Mouse (Mus musculus): ENCODE measurements around the gene Dcps. TPM values are rescaled to one million over a fixed set of nuclear protein-coding genes. Genes with fewer than 3 reads are reported as not detected.

The Dcps gene
- total and polyA plus RNA-seq, 2 experiments from 2014 or later = 48.5 to 55.3 TPM

DNA sequence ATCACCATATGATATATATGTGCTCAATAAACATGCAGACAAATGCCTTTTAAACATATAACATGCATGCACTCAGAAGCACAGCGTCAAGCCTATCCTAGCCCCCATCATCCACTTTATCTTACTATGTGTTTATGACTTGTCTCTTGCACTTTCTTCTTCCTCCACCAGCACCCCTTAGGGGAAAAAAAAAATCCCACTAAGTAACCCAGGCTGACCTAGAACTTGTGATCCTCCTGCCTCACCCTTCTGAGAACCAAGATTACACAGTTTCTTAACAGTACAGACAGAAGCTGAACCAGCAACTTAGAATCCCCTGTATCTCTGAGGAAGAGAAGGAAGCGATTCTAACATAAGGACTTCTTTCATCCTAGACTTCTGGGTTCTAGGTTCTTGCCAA is 57.3 kb downstream of the Dcps start:
- H3K36me3 ChIP-seq (ENCODE audit: insufficient read depth, low read length) = no peaks in the 10 kb centered on the region
- peaks cover 12% of the 10 kb centered on the region for H3K4me1 ChIP-seq (ENCODE audit: insufficient read depth, low read length)
- WGBS = 95% methylated on average over 2 of the region's 2 CpGs
- H3K9me3 ChIP-seq (ENCODE audit: low read length) = no peaks in the 10 kb centered on the region
- no peak overlapping the region for H3K27ac ChIP-seq
- no peak overlapping the region for H3K9ac ChIP-seq (replicated peaks; ENCODE audit: low read length)
- no peak overlapping the region for H3K4me2 ChIP-seq (ENCODE audit: low read depth, low read length)
- H3K4me3 ChIP-seq (ENCODE audit: low read length) = no peak overlapping the region
- TF ChIP-seq CTCF (IDR thresholded peaks at IDR 0.05; ENCODE audit: low read depth) = no peak
- DNase-seq (ENCODE audit: low spot score) (no peak), ATAC-seq (no peak)
- no peaks in the 10 kb centered on the region for H3K27me3 ChIP-seq (ENCODE audit: insufficient read depth, low read length)

DNA sequence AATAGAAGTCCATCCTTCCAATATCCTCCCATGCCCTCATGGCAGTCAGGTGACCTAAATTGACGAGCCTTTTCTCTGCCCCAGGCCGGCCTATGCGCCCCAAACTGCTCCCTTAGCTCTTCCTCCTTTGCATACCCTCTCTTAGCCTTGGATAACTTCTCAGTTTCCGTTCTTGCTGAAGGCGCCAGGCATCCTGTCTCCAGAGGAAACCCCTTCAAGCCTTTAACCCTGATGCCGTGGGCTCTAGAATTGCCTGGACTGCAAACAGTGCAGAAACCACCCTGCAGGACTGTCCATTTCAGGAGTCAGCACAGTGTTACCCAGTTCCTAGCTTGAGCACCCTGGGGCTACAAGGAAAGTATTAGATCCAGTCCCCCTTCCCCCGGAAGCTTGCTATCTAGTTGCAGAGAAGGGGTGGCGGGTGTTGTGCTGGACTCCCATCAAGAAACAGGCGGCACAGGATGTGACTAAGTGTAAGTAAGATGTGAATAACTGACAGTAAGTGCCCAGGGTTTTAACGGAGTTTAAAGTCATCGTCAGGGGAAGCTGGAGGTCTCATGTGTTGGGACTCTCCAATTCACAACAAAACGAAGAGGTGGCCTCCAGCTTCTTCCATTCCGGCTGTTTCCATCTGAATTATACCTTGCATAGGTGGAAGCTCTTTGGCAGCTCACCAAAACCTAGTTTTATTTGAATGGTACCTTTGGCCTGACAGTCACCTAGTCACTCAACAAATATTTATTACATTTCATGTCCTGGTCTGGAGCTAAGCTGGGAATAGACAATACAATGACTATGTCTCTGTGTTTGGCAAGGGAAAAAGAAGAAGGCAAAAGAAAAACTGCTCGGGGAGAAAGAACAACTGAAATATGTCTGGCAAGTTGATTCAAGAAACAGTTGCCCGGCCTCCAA is 58.2 kb downstream of the Dcps start:
- no peaks in the 10 kb centered on the region for H3K36me3 ChIP-seq (ENCODE audit: insufficient read depth, low read length)
- peak; percentile 12; the same call in 1 of the 2 replicates for ATAC-seq
- 25% methylated on average over 15 of the region's 15 CpGs for WGBS
- DNase-seq (ENCODE audit: low spot score) = no peak
- H3K4me3 ChIP-seq (ENCODE audit: low read length) = peak overlapping the region; percentile 76
- H3K4me2 ChIP-seq (ENCODE audit: low read depth, low read length) = peak overlapping the region; percentile 90
- H3K4me1 ChIP-seq (ENCODE audit: insufficient read depth, low read length) = peaks cover 12% of the 10 kb centered on the region
- no peaks in the 10 kb centered on the region for H3K27me3 ChIP-seq (ENCODE audit: insufficient read depth, low read length)
- TF ChIP-seq CTCF (IDR thresholded peaks at IDR 0.05; ENCODE audit: low read depth) = no peak
- H3K27ac ChIP-seq = peak overlapping the region; percentile 79
- H3K9ac ChIP-seq (replicated peaks; ENCODE audit: low read length) = peak overlapping the region; percentile 74
- no peaks in the 10 kb centered on the region for H3K9me3 ChIP-seq (ENCODE audit: low read length)

- no peak for TF ChIP-seq CTCF (IDR thresholded peaks at IDR 0.05; ENCODE audit: low read depth)
Measured at GRCm38 (mm10) chr9:35116391-35117381, 59.2 kb downstream of the Dcps start.

GRCm38 (mm10) chr9:35115804-35116203 is 60.1 kb downstream of the Dcps start:
- H3K4me1 ChIP-seq (ENCODE audit: insufficient read depth, low read length) = peaks cover 19% of the 10 kb centered on the region
- ATAC-seq (no peak), DNase-seq (ENCODE audit: low spot score) (no peak)

More at GRCm38 (mm10) chr9:35116391-35117381, 59.2 kb downstream of the Dcps start:
- Histone ChIP-seq H3K4me3 (ENCODE audit: low read length) (peak overlapping the region; percentile 76), H3K27ac (peak overlapping the region; percentile 79), H3K36me3 (ENCODE audit: insufficient read depth, low read length) (no peaks in the 10 kb centered on the region), H3K4me1 (ENCODE audit: insufficient read depth, low read length) (peaks cover 16% of the 10 kb centered on the region), H3K9me3 (ENCODE audit: low read length) (no peaks in the 10 kb centered on the region), H3K9ac (replicated peaks; ENCODE audit: low read length) (peak overlapping the region; percentile 74), H3K4me2 (ENCODE audit: low read depth, low read length) (peak overlapping the region; percentile 90), H3K27me3 (ENCODE audit: insufficient read depth, low read length) (no peaks in the 10 kb centered on the region)
- DNase-seq (ENCODE audit: low spot score) (peak; percentile 89), ATAC-seq (peak; percentile 95)
- under 1% methylated on average over 77 of the region's 84 CpGs for WGBS

DNA sequence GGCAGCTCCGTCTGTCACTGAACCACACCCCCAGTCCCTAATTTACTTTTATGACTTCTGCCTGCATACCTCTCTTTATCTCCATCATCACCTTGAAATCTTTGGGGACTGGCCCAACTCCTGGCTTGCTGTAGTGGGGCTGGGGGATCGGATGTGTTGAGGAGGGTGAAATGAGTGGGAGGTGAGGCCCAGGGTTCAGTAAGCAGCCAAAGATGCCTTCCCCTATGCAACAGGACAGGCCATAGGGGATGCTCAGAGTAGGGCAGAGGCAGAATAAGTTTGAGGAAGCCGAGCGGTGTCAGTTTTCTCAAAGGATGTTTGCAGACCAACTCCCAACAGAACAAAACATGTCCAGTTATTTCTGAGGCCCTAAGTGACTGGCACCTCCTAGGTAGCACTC is 60.6 kb downstream of the Dcps start:
- Histone ChIP-seq H3K9ac (replicated peaks; ENCODE audit: low read length) (no peak overlapping the region), H3K27ac (no peak overlapping the region), H3K9me3 (ENCODE audit: low read length) (no peaks in the 10 kb centered on the region), H3K36me3 (ENCODE audit: insufficient read depth, low read length) (no peaks in the 10 kb centered on the region), H3K4me2 (ENCODE audit: low read depth, low read length) (peak overlapping the region; percentile 90), H3K4me3 (ENCODE audit: low read length) (no peak overlapping the region), H3K4me1 (ENCODE audit: insufficient read depth, low read length) (peaks cover 22% of the 10 kb centered on the region), H3K27me3 (ENCODE audit: insufficient read depth, low read length) (no peaks in the 10 kb centered on the region)
- WGBS = 73% methylated on average over 3 of the region's 4 CpGs
- ATAC-seq (no peak), DNase-seq (ENCODE audit: low spot score) (no peak)
- no peak for TF ChIP-seq CTCF (IDR thresholded peaks at IDR 0.05; ENCODE audit: low read depth)

More at GRCm38 (mm10) chr9:35115804-35116203, 60.1 kb downstream of the Dcps start:
- WGBS = 41% methylated on average over 4 of the region's 4 CpGs
- TF ChIP-seq CTCF (IDR thresholded peaks at IDR 0.05; ENCODE audit: low read depth) = no peak
- peak overlapping the region; percentile 76 for H3K4me3 ChIP-seq (ENCODE audit: low read length)
- H3K4me2 ChIP-seq (ENCODE audit: low read depth, low read length) = peak overlapping the region; percentile 90
- H3K27me3 ChIP-seq (ENCODE audit: insufficient read depth, low read length) = no peaks in the 10 kb centered on the region
- no peaks in the 10 kb centered on the region for H3K36me3 ChIP-seq (ENCODE audit: insufficient read depth, low read length)
- peak overlapping the region; percentile 79; the same call in 1 of the 2 replicates for H3K27ac ChIP-seq
- H3K9ac ChIP-seq (replicated peaks; ENCODE audit: low read length) = peak overlapping the region; percentile 74; the same call in 1 of the 2 replicates
- H3K9me3 ChIP-seq (ENCODE audit: low read length) = no peaks in the 10 kb centered on the region

GRCm38 (mm10) chr9:35114234-35114633 is 61.6 kb downstream of the Dcps start:
- no peak for TF ChIP-seq CTCF (IDR thresholded peaks at IDR 0.05; ENCODE audit: low read depth)
- no peak overlapping the region for H3K27ac ChIP-seq
- WGBS = 90% methylated on average over 3 of the region's 3 CpGs
- H3K9me3 ChIP-seq (ENCODE audit: low read length) = no peaks in the 10 kb centered on the region
- H3K4me2 ChIP-seq (ENCODE audit: low read depth, low read length) = no peak overlapping the region
- H3K36me3 ChIP-seq (ENCODE audit: insufficient read depth, low read length) = no peaks in the 10 kb centered on the region
- DNase-seq (ENCODE audit: low spot score) = no peak
- no peak overlapping the region for H3K9ac ChIP-seq (replicated peaks; ENCODE audit: low read length)
- no peak overlapping the region for H3K4me3 ChIP-seq (ENCODE audit: low read length)
- no peak for ATAC-seq
- H3K27me3 ChIP-seq (ENCODE audit: insufficient read depth, low read length) = no peaks in the 10 kb centered on the region
- H3K4me1 ChIP-seq (ENCODE audit: insufficient read depth, low read length) = peaks cover 24% of the 10 kb centered on the region

Measured in hindbrain, postnatal 0 days (tissue).